Mouse (Mus musculus) forebrain, embryonic 15.5 days (tissue): ENCODE results near the gene Fam117b. TPM values are rescaled to one million over a fixed set of nuclear protein-coding genes. Genes with fewer than 3 reads are reported as not detected.

Source experiments
- ATAC-seq: fragments of 200-750 bp; cut with Nextera tagmentation; replicated peaks from 2 replicates; pipeline ENCODE4 v1.8.0; 2017; ENCODE audit warnings: mild to moderate bottlenecking, moderate TSS enrichment, moderate library complexity
- H3K27ac ChIP-seq: fragments of 300-500 bp; sonication (generic); replicated peaks from 2 replicates; pipeline ENCODE4 v1.5.1; 2015; ENCODE audit warnings: mild to moderate bottlenecking, inconsistent platforms
- H3K27me3 ChIP-seq: fragments of 300-500 bp; sonication (generic); 2 replicates; pipeline ENCODE4 v1.6.1; 2015; ENCODE audit warnings: inconsistent platforms
- H3K36me3 ChIP-seq: fragments of 300-500 bp; sonication (generic); 2 replicates; pipeline ENCODE4 v1.6.1; 2015; ENCODE audit warnings: mild to moderate bottlenecking, inconsistent platforms
- H3K4me1 ChIP-seq: fragments of 300-500 bp; sonication (generic); 2 replicates; pipeline ENCODE4 v1.6.1; 2015; ENCODE audit warnings: inconsistent platforms
- H3K4me2 ChIP-seq: fragments of 300-500 bp; sonication (generic); replicated peaks from 2 replicates; pipeline ENCODE4 v1.6.1; 2015; ENCODE audit warnings: mild to moderate bottlenecking, inconsistent platforms
- H3K4me3 ChIP-seq: fragments of 300-500 bp; sonication (generic); 2 replicates; pipeline ENCODE4 v1.5.1; 2015; ENCODE audit warnings: mild to moderate bottlenecking, inconsistent platforms
- H3K9ac ChIP-seq: fragments of 300-500 bp; sonication (generic); replicated peaks from 2 replicates; pipeline ENCODE4 v1.6.1; 2015; ENCODE audit warnings: mild to moderate bottlenecking, inconsistent platforms
- H3K9me3 ChIP-seq: fragments of 300-500 bp; sonication (generic); 2 replicates; pipeline ENCODE4 v1.6.1; 2016; ENCODE audit warnings: inconsistent platforms
- WGBS: fragments of 180-500 bp; shearing (Covaris S2); methylation state at CpG from one replicate; pipeline ENCODE4 v1.1.7; 2015; ENCODE audit warnings: mixed read lengths; 5-methylcytosine and 5-hydroxymethylcytosine counted together
- polyA plus RNA-seq: library from polyadenylated mRNA; unstranded; fragments of >200 nt; fragmentation: Nextera tagmentation; extraction: Ambion mirVana; gene quantifications from 2 replicates; pipeline ENCODE4 v1.2.1, GENCODE M21; 2015

Fam117b gene
- polyA plus RNA-seq, 1 experiment from 2014 or later = 30.1 TPM

GRCm38 (mm10) chr1:59915843-59916610, 3.2 kb downstream of the Fam117b start:
- 56% methylated on average over 10 of the region's 10 CpGs for WGBS
- Histone ChIP-seq H3K4me3 (no peak overlapping the region), H3K27me3 (no peaks in the 10 kb centered on the region), H3K36me3 (no peaks in the 10 kb centered on the region), H3K9ac (no peak overlapping the region), H3K4me2 (peak overlapping the region; percentile 74; the same call in 1 of the 2 replicates), H3K9me3 (no peaks in the 10 kb centered on the region), H3K27ac (no peak overlapping the region), H3K4me1 (peaks cover 29% of the 10 kb centered on the region)
- ATAC-seq = no peak

- WGBS = 86% methylated on average over 3 of the region's 3 CpGs
- Histone ChIP-seq H3K36me3 (no peaks in the 10 kb centered on the region), H3K27me3 (no peaks in the 10 kb centered on the region), H3K4me2 (no peak overlapping the region), H3K27ac (no peak overlapping the region), H3K4me1 (peaks cover 29% of the 10 kb centered on the region), H3K9ac (no peak overlapping the region), H3K9me3 (no peaks in the 10 kb centered on the region), H3K4me3 (no peak overlapping the region)
- ATAC-seq = no peak
Observed at GRCm38 (mm10) chr1:59917401-59917800, 4.6 kb downstream of the Fam117b start.

- Histone ChIP-seq H3K9me3 (no peaks in the 10 kb centered on the region), H3K4me3 (no peak overlapping the region)
- ATAC-seq = no peak
Observed at GRCm38 (mm10) chr1:59918075-59918474, 5.3 kb downstream of the Fam117b start.

GRCm38 (mm10) chr1:59923201-59923600, 10.4 kb downstream of the Fam117b start:
- Histone ChIP-seq H3K27me3 (no peaks in the 10 kb centered on the region), H3K4me1 (peaks cover 8% of the 10 kb centered on the region; the same call in 1 of the 2 replicates), H3K9ac (no peak overlapping the region), H3K4me2 (no peak overlapping the region), H3K4me3 (no peak overlapping the region), H3K27ac (no peak overlapping the region), H3K9me3 (no peaks in the 10 kb centered on the region), H3K36me3 (no peaks in the 10 kb centered on the region)
- WGBS = 73% methylated on average over 1 of the region's 1 CpGs
- ATAC-seq = no peak

More at GRCm38 (mm10) chr1:59918075-59918474, 5.3 kb downstream of the Fam117b start:
- H3K27ac ChIP-seq = no peak overlapping the region
- no peak overlapping the region for H3K9ac ChIP-seq
- no peak overlapping the region for H3K4me2 ChIP-seq
- peaks cover 29% of the 10 kb centered on the region for H3K4me1 ChIP-seq
- H3K36me3 ChIP-seq = no peaks in the 10 kb centered on the region
- no peaks in the 10 kb centered on the region for H3K27me3 ChIP-seq

- no peak for ATAC-seq
- no peak overlapping the region for H3K4me3 ChIP-seq
- H3K4me1 ChIP-seq = peaks cover 5% of the 10 kb centered on the region; the same call in 1 of the 2 replicates
- H3K4me2 ChIP-seq = no peak overlapping the region
- H3K9me3 ChIP-seq = no peaks in the 10 kb centered on the region
- no peaks in the 10 kb centered on the region for H3K27me3 ChIP-seq
- H3K9ac ChIP-seq = no peak overlapping the region
- H3K27ac ChIP-seq = no peak overlapping the region
- H3K36me3 ChIP-seq = no peaks in the 10 kb centered on the region
- 94% methylated on average over 1 of the region's 1 CpGs for WGBS
Observed at GRCm38 (mm10) chr1:59923673-59924072, 10.9 kb downstream of the Fam117b start.

- H3K27me3 ChIP-seq = no peaks in the 10 kb centered on the region
- H3K4me2 ChIP-seq = no peak overlapping the region
- no peak for ATAC-seq
- no peaks in the 10 kb centered on the region for H3K36me3 ChIP-seq
- no peak overlapping the region for H3K27ac ChIP-seq
- H3K9ac ChIP-seq = no peak overlapping the region
- WGBS = 88% methylated on average over 2 of the region's 2 CpGs
- H3K4me3 ChIP-seq = no peak overlapping the region
- peaks cover 5% of the 10 kb centered on the region; the same call in 1 of the 2 replicates for H3K4me1 ChIP-seq
- no peaks in the 10 kb centered on the region for H3K9me3 ChIP-seq
Observed at GRCm38 (mm10) chr1:59924411-59924810, 11.6 kb downstream of the Fam117b start.

GRCm38 (mm10) chr1:59926021-59926672, 13.3 kb downstream of the Fam117b start:
- Histone ChIP-seq H3K27ac (no peak overlapping the region), H3K9ac (no peak overlapping the region), H3K4me2 (no peak overlapping the region), H3K4me1 (peaks cover 5% of the 10 kb centered on the region; the same call in 1 of the 2 replicates), H3K9me3 (no peaks in the 10 kb centered on the region), H3K4me3 (no peak overlapping the region), H3K27me3 (no peaks in the 10 kb centered on the region), H3K36me3 (no peaks in the 10 kb centered on the region)
- WGBS = 92% methylated on average over 3 of the region's 3 CpGs
- ATAC-seq = peak; percentile 46; the same call in 1 of the 2 replicates

GRCm38 (mm10) chr1:59927131-59927680, 14.4 kb downstream of the Fam117b start:
- H3K4me2 ChIP-seq = no peak overlapping the region
- no peak overlapping the region for H3K4me3 ChIP-seq
- H3K9me3 ChIP-seq = no peaks in the 10 kb centered on the region
- no peaks in the 10 kb centered on the region for H3K27me3 ChIP-seq
- peaks cover 5% of the 10 kb centered on the region; the same call in 1 of the 2 replicates for H3K4me1 ChIP-seq
- WGBS = 82% methylated on average over 2 of the region's 2 CpGs
- no peak for ATAC-seq
- no peak overlapping the region for H3K27ac ChIP-seq
- H3K9ac ChIP-seq = no peak overlapping the region
- H3K36me3 ChIP-seq = no peaks in the 10 kb centered on the region

GRCm38 (mm10) chr1:59930926-59931325, 18.1 kb downstream of the Fam117b start:
- Histone ChIP-seq H3K9ac (no peak overlapping the region), H3K4me3 (no peak overlapping the region), H3K9me3 (no peaks in the 10 kb centered on the region), H3K36me3 (no peaks in the 10 kb centered on the region), H3K4me2 (no peak overlapping the region), H3K27ac (no peak overlapping the region), H3K27me3 (no peaks in the 10 kb centered on the region), H3K4me1 (peaks cover 5% of the 10 kb centered on the region; the same call in 1 of the 2 replicates)
- ATAC-seq = no peak

- H3K4me2 ChIP-seq = no peak overlapping the region
- ATAC-seq = no peak
- no peak overlapping the region for H3K4me3 ChIP-seq
- H3K27me3 ChIP-seq = no peaks in the 10 kb centered on the region
- H3K27ac ChIP-seq = no peak overlapping the region
- 76% methylated on average over 2 of the region's 2 CpGs for WGBS
- no peaks in the 10 kb centered on the region for H3K36me3 ChIP-seq
- no peaks in the 10 kb centered on the region for H3K4me1 ChIP-seq
- H3K9me3 ChIP-seq = no peaks in the 10 kb centered on the region
- H3K9ac ChIP-seq = no peak overlapping the region
Observed at GRCm38 (mm10) chr1:59932991-59933390, 20.2 kb downstream of the Fam117b start.

GRCm38 (mm10) chr1:59941063-59941462, 28.3 kb downstream of the Fam117b start:
- Histone ChIP-seq H3K9me3 (no peaks in the 10 kb centered on the region), H3K36me3 (no peaks in the 10 kb centered on the region), H3K4me1 (peaks cover 5% of the 10 kb centered on the region), H3K27ac (no peak overlapping the region), H3K4me2 (no peak overlapping the region), H3K27me3 (no peaks in the 10 kb centered on the region), H3K4me3 (no peak overlapping the region), H3K9ac (no peak overlapping the region)
- 100% methylated on average over 1 of the region's 1 CpGs for WGBS
- no peak for ATAC-seq

- WGBS = 87% methylated on average over 6 of the region's 6 CpGs
- no peaks in the 10 kb centered on the region for H3K27me3 ChIP-seq
- ATAC-seq = no peak
Observed at GRCm38 (mm10) chr1:59942057-59942790, 29.4 kb downstream of the Fam117b start.

More at GRCm38 (mm10) chr1:59942057-59942790, 29.4 kb downstream of the Fam117b start:
- Histone ChIP-seq H3K36me3 (no peaks in the 10 kb centered on the region), H3K27ac (no peak overlapping the region), H3K9ac (no peak overlapping the region), H3K4me1 (peaks cover 5% of the 10 kb centered on the region), H3K9me3 (no peaks in the 10 kb centered on the region), H3K4me3 (no peak overlapping the region), H3K4me2 (no peak overlapping the region)
